Mouse (Mus musculus): ENCODE measurements around the gene Nags. TPM values are rescaled to one million over a fixed set of nuclear protein-coding genes. Genes with fewer than 3 reads are reported as not detected.
A peak's percentile ranks its signal among the peaks of the same experiment; 100 is the strongest.
"Not testable (repeated sequence)": the region's sequence is repeated elsewhere in the genome, so short reads cannot be mapped to it uniquely, and the experiment has no call there.

Nags gene
- polyA plus RNA-seq, 1 experiment from 2014 or later: not detected

DNA sequence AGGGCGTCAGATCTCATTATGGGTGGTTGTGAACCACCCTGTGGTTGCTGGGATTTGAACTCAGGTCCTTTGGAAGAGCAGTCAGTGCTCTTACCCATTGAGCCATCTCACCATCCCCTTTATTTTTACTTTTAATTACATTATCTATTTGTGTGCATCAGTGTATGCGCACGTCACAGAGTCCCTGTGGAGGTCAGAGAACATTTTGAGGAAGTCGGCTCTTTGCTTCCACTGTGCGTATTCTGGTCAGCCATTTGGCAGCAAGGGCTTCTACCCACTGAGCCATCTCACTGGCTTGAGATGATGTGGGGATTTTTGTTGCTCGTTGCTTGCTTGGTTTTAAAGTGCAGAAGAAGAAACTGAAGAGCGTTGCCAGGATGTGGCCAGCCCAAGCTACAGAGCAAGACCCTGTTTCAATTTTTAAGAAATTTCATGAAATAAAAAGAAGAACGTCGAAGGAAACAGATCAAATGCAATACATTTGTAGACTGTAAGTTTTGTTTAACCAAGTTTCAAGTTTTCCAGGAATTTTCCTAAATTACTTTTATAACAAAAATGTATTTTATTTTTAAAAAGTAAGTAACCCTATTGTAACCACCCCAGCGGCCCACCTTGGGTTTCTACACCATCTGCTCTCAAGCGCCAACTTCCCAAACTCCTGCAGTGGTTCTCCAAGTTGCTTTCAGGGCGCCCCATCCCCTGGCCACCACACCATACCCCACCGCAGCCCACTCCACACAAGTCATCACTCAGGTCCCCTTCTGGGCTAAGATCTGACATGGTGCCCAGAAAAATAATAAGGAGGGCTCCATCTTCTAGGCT is 7.5 kb upstream of the Nags start:
- H3K4me2 ChIP-seq: peak overlapping the region; percentile 55
- H3K27me3 ChIP-seq: peaks cover 21% of the 10 kb centered on the region
- peak; percentile 51; the same call in 1 of the 2 replicates for ATAC-seq (ENCODE audit: low read depth)
- 46% methylated on average over 13 of the region's 13 CpGs for WGBS
- H3K9ac ChIP-seq: peak overlapping the region; percentile 41; the same call in 1 of the 2 replicates
- no peaks in the 10 kb centered on the region for H3K36me3 ChIP-seq
- peaks cover 16% of the 10 kb centered on the region for H3K4me1 ChIP-seq (replicated peaks)
- peak overlapping the region; percentile 23 for H3K4me3 ChIP-seq
- no peak overlapping the region for H3K27ac ChIP-seq (replicated peaks)
- no peaks in the 10 kb centered on the region for H3K9me3 ChIP-seq

DNA sequence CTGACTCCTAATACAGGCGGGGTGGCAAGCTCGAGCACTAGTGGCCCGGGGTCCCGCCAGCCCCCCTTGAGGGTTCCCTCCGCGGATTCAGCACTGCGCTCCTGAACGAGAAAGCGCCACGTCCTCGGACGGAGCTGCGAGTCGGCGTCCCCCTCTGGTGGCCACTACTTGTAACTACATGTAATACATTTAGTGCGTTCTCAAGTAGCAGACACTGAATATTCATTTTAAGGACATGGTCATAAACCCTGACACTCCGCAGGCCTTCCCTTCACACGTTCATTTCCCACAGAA is 6.9 kb upstream of the Nags start:
- WGBS: under 1% methylated on average over 18 of the region's 18 CpGs
- Histone ChIP-seq H3K27ac (replicated peaks) (no peak overlapping the region), H3K4me2 (peak overlapping the region; percentile 55), H3K4me3 (peak overlapping the region; percentile 23), H3K9ac (peak overlapping the region; percentile 41; the same call in 1 of the 2 replicates), H3K27me3 (peaks cover 27% of the 10 kb centered on the region), H3K4me1 (replicated peaks) (peaks cover 16% of the 10 kb centered on the region), H3K36me3 (no peaks in the 10 kb centered on the region), H3K9me3 (no peaks in the 10 kb centered on the region)
- ATAC-seq (ENCODE audit: low read depth): peak; percentile 72

- no peak overlapping the region for H3K27ac ChIP-seq (replicated peaks)
- ATAC-seq (ENCODE audit: low read depth): no peak
- 6% methylated on average over 5 of the region's 5 CpGs for WGBS
- no peak overlapping the region for H3K4me2 ChIP-seq
- H3K9me3 ChIP-seq: no peaks in the 10 kb centered on the region
- H3K27me3 ChIP-seq: peaks cover 48% of the 10 kb centered on the region
- peaks cover 11% of the 10 kb centered on the region for H3K4me1 ChIP-seq (replicated peaks)
- H3K36me3 ChIP-seq: no peaks in the 10 kb centered on the region
- no peak overlapping the region for H3K4me3 ChIP-seq
- H3K9ac ChIP-seq: no peak overlapping the region
Observed at GRCm38 (mm10) chr11:102140508-102140907, 4.8 kb upstream of the Nags start.

GRCm38 (mm10) chr11:102142355-102142754 is 3.0 kb upstream of the Nags start:
- Histone ChIP-seq H3K27ac (replicated peaks) (no peak overlapping the region), H3K9me3 (no peaks in the 10 kb centered on the region), H3K36me3 (no peaks in the 10 kb centered on the region), H3K4me2 (no peak overlapping the region), H3K4me1 (replicated peaks) (peaks cover 28% of the 10 kb centered on the region), H3K27me3 (peaks cover 60% of the 10 kb centered on the region), H3K9ac (no peak overlapping the region), H3K4me3 (no peak overlapping the region)
- ATAC-seq (ENCODE audit: low read depth): no peak
- WGBS: 67% methylated on average over 7 of the region's 7 CpGs

DNA sequence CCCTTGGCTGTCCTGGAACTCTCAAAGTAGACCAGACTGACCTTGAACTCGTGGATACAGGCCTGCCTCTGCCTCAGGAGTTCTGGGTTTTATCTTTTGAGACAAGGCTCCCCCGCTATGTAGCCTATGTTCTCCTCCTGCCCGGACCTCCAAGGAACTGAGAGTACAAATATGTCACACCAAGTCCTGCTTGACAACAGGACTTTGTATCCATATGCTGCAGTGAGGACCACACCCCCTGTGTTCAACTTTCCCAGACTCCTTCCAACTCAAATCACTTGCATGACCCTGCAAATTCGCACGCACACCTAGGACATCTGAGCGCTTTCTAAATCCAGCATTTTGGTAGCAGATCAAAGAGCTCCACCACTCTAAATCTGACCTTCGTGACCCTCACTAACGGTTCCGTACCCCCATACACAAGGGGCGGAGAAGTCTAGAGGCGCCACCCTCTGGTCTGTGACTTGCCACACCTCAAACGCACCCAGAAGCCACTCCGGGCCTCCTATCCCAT is 299 bp upstream of the Nags start:
- Histone ChIP-seq H3K9me3 (no peaks in the 10 kb centered on the region), H3K27ac (replicated peaks) (no peak overlapping the region), H3K9ac (0 out of 2 replicates have a peak overlapping the region, but pooled peaks have one; percentile 31), H3K27me3 (peaks cover 76% of the 10 kb centered on the region), H3K4me3 (peak overlapping the region; percentile 22), H3K36me3 (no peaks in the 10 kb centered on the region), H3K4me1 (replicated peaks) (peaks cover 26% of the 10 kb centered on the region), H3K4me2 (peak overlapping the region; percentile 43)
- WGBS: 26% methylated on average over 13 of the region's 13 CpGs
- no peak for ATAC-seq (ENCODE audit: low read depth)

GRCm38 (mm10) chr11:102146005-102146404 is 692 bp downstream of the Nags start:
- H3K9ac ChIP-seq: no peak overlapping the region
- H3K36me3 ChIP-seq: no peaks in the 10 kb centered on the region
- peaks cover 26% of the 10 kb centered on the region for H3K4me1 ChIP-seq (replicated peaks)
- H3K4me2 ChIP-seq: no peak overlapping the region; the same call in 1 of the 2 replicates
- no peak for ATAC-seq (ENCODE audit: low read depth)
- no peaks in the 10 kb centered on the region for H3K9me3 ChIP-seq
- peaks cover 76% of the 10 kb centered on the region for H3K27me3 ChIP-seq
- H3K27ac ChIP-seq (replicated peaks): no peak overlapping the region
- 4% methylated on average over 16 of the region's 16 CpGs for WGBS
- H3K4me3 ChIP-seq: peak overlapping the region; percentile 22; the same call in 1 of the 2 replicates

- 6% methylated on average over 17 of the region's 17 CpGs for WGBS
- no peak for ATAC-seq (ENCODE audit: low read depth)
- Histone ChIP-seq H3K27ac (replicated peaks) (no peak overlapping the region), H3K4me2 (no peak overlapping the region), H3K36me3 (no peaks in the 10 kb centered on the region), H3K9me3 (no peaks in the 10 kb centered on the region), H3K9ac (no peak overlapping the region), H3K27me3 (peaks cover 76% of the 10 kb centered on the region), H3K4me1 (replicated peaks) (peaks cover 26% of the 10 kb centered on the region), H3K4me3 (no peak overlapping the region)
Observed at GRCm38 (mm10) chr11:102146531-102146930, 1.2 kb downstream of the Nags start.

- Histone ChIP-seq H3K4me3 (no peak overlapping the region), H3K27ac (replicated peaks) (no peak overlapping the region), H3K9me3 (no peaks in the 10 kb centered on the region), H3K4me2 (no peak overlapping the region), H3K36me3 (peaks cover 3% of the 10 kb centered on the region), H3K4me1 (replicated peaks) (peaks cover 26% of the 10 kb centered on the region), H3K9ac (no peak overlapping the region), H3K27me3 (peaks cover 75% of the 10 kb centered on the region)
- WGBS: 15% methylated on average over 34 of the region's 34 CpGs
- ATAC-seq (ENCODE audit: low read depth): no peak
Observed at GRCm38 (mm10) chr11:102147213-102147989, 2.1 kb downstream of the Nags start.

DNA sequence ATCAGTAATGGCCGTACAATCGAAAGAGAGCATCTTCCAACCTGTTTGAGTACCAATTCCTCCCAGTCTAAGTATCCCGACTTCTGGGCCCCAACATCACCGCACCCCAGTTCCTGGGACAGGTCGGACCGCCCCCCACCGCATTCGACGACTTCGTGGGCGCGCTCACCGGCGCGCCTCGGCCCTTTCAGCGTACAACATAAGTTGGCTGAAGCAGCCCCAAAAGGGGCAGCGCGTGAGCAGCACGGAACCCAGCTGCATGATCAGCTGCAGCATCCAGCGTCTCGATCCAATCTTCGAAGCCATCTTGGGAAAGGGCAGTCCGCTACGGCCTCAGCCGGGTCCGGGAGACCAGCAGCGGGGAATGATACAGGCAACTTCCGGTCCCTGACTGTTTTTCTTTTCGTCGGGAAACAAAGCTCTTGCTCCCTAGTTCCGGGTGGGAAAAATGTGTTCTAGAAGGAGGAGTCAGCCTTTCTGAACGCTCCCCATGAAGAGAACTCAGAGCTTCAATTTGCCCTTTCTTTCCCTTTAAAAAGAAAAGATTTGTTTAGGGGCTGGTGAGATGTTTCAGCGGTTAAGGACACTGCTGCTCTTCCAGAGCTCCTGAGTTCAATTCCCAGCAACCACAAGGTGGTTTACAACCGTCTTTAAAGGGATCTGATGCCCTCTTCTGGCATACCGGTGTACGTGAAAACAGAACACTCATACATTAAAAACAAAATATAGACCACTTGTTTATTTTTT is 10.9 kb downstream of the Nags start, which contains the start of gene Tmem101:
Tmem101 (minus strand) TSS at position 366 of the 747 bp plus-strand sequence.
- H3K9me3 ChIP-seq: no peaks in the 10 kb centered on the region
- H3K36me3 ChIP-seq: peaks cover 32% of the 10 kb centered on the region
- peak within 1 kb of the TSS; percentile 94 for H3K4me2 ChIP-seq
- H3K27me3 ChIP-seq: no peaks in the 10 kb centered on the region
- H3K27ac ChIP-seq (replicated peaks): peak within 1 kb of the TSS; percentile 84
- peak within 1 kb of the TSS; percentile 69 for H3K4me3 ChIP-seq
- peak within 1 kb of the TSS; percentile 85 for H3K9ac ChIP-seq
- peak; percentile 92 for ATAC-seq (ENCODE audit: low read depth)
- H3K4me1 ChIP-seq (replicated peaks): peaks cover 11% of the 10 kb centered on the region
- WGBS: under 1% methylated on average over 37 of the region's 37 CpGs

GRCm38 (mm10) chr11:102156786-102157089 is 11.4 kb downstream of the Nags start:
- ATAC-seq (ENCODE audit: low read depth): peak; percentile 8; the same call in 1 of the 2 replicates
- H3K36me3 ChIP-seq: peaks cover 37% of the 10 kb centered on the region
- no peaks in the 10 kb centered on the region for H3K9me3 ChIP-seq
- no peak overlapping the region for H3K27ac ChIP-seq (replicated peaks)
- no peak overlapping the region for H3K9ac ChIP-seq
- peaks cover 11% of the 10 kb centered on the region for H3K4me1 ChIP-seq (replicated peaks)
- H3K27me3 ChIP-seq: no peaks in the 10 kb centered on the region
- 0 out of 2 replicates have a peak overlapping the region, but pooled peaks have one; percentile 94 for H3K4me2 ChIP-seq
- peak overlapping the region; percentile 69; the same call in 1 of the 2 replicates for H3K4me3 ChIP-seq
- WGBS: 15% methylated on average over 1 of the region's 1 CpGs

- not testable (repeated sequence) for H3K4me3 ChIP-seq; H3K9ac ChIP-seq; ATAC-seq (ENCODE audit: low read depth); H3K27ac ChIP-seq (replicated peaks); H3K9me3 ChIP-seq; H3K4me2 ChIP-seq; H3K27me3 ChIP-seq
- Histone ChIP-seq H3K36me3 (peaks cover 38% of the 10 kb centered on the region), H3K4me1 (replicated peaks) (peaks cover 11% of the 10 kb centered on the region)
- WGBS: 84% methylated on average over 2 of the region's 2 CpGs
Observed at GRCm38 (mm10) chr11:102158024-102158423, 12.7 kb downstream of the Nags start.

Measured in neural tube, embryonic 13.5 days (tissue).